Mouse (Mus musculus): ENCODE measurements at regions not wholly inside any gene's neighbourhood (a gene's known extent, or its start where the extent isn't known, plus 50 kb on each side); places are given as distances from the start of the nearest gene placed in this dataset.

- DNase-seq (ENCODE audit: low read depth): no peak
- TF ChIP-seq CTCF (IDR thresholded peaks at IDR 0.05; ENCODE audit: borderline replicate concordance, extremely low read depth, insufficient read depth, insufficient read length) (no peak), POLR2A (IDR thresholded peaks at IDR 0.05; ENCODE audit: borderline replicate concordance, extremely low read depth, insufficient read depth, insufficient read length, poor library complexity, severe bottlenecking) (no peak)
These were observed 101.8 kb downstream of the Vgll3 start for GRCm38 (mm10) chr16:65916831-65917230.

GRCm38 (mm10) chr16:65925986-65926385, 110.9 kb downstream of the Vgll3 start:
- TF ChIP-seq CTCF (IDR thresholded peaks at IDR 0.05; ENCODE audit: borderline replicate concordance, extremely low read depth, insufficient read depth, insufficient read length): no peak
- TF ChIP-seq POLR2A (IDR thresholded peaks at IDR 0.05; ENCODE audit: borderline replicate concordance, extremely low read depth, insufficient read depth, insufficient read length, poor library complexity, severe bottlenecking): no peak
- no peak for DNase-seq (ENCODE audit: low read depth)

DNA sequence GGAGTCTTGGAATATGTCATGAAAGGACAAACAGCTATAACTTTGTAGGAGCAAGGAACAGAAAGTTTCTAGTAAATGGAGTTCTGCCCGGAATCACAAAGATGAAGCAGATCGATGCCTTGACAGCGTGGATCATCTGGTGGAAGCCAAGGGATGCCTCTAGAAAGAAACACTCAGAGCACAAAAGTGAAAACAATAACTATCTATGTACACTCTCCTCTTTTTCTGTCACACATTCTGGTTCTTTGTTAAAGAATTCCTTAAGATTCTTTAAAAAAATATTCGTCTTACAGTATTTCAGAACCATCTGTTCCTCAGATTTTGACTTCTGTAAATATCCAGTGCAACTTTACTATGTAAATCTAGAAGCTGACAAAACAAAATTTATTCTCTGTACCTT, 148.8 kb downstream of the Vgll3 start:
- no peak for DNase-seq (ENCODE audit: low read depth)
- no peak for TF ChIP-seq CTCF (IDR thresholded peaks at IDR 0.05; ENCODE audit: borderline replicate concordance, extremely low read depth, insufficient read depth, insufficient read length)
- no peak for TF ChIP-seq POLR2A (IDR thresholded peaks at IDR 0.05; ENCODE audit: borderline replicate concordance, extremely low read depth, insufficient read depth, insufficient read length, poor library complexity, severe bottlenecking)

- DNase-seq (ENCODE audit: low read depth): peak; percentile 52
- TF ChIP-seq POLR2A (IDR thresholded peaks at IDR 0.05; ENCODE audit: borderline replicate concordance, extremely low read depth, insufficient read depth, insufficient read length, poor library complexity, severe bottlenecking): no peak
- TF ChIP-seq CTCF (IDR thresholded peaks at IDR 0.05; ENCODE audit: borderline replicate concordance, extremely low read depth, insufficient read depth, insufficient read length): no peak
These were observed 149.2 kb downstream of the Vgll3 start for GRCm38 (mm10) chr16:65964260-65964659.

GRCm38 (mm10) chr16:65977075-65977474, 162.0 kb downstream of the Vgll3 start:
- no peak for DNase-seq (ENCODE audit: low read depth)
- no peak for TF ChIP-seq CTCF (IDR thresholded peaks at IDR 0.05; ENCODE audit: borderline replicate concordance, extremely low read depth, insufficient read depth, insufficient read length)
- no peak for TF ChIP-seq POLR2A (IDR thresholded peaks at IDR 0.05; ENCODE audit: borderline replicate concordance, extremely low read depth, insufficient read depth, insufficient read length, poor library complexity, severe bottlenecking)

DNA sequence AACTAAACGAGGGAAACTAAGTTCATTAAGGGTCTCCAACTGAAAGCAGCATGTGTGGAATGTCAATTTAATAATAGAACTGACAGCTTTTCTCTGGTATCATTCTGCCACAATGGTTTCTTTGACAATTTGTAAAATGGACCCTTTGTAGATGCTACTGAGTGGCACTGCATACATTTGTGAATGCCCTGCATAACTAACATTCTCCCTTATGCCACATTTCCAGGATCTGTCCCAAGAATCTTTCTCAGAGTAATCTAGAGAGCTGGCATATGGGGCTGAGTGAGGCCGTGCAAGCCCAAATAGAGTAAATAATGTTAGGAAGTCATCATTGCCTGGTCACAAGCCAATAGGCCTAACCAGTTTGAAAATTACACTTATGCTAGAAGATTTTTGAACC, 172.1 kb downstream of the Vgll3 start:
- TF ChIP-seq POLR2A (IDR thresholded peaks at IDR 0.05; ENCODE audit: borderline replicate concordance, extremely low read depth, insufficient read depth, insufficient read length, poor library complexity, severe bottlenecking) (no peak), CTCF (IDR thresholded peaks at IDR 0.05; ENCODE audit: borderline replicate concordance, extremely low read depth, insufficient read depth, insufficient read length) (no peak)
- DNase-seq (ENCODE audit: low read depth): peak; percentile 34

GRCm38 (mm10) chr16:65999343-65999742, 184.3 kb downstream of the Vgll3 start:
- TF ChIP-seq CTCF (IDR thresholded peaks at IDR 0.05; ENCODE audit: borderline replicate concordance, extremely low read depth, insufficient read depth, insufficient read length) (no peak), POLR2A (IDR thresholded peaks at IDR 0.05; ENCODE audit: borderline replicate concordance, extremely low read depth, insufficient read depth, insufficient read length, poor library complexity, severe bottlenecking) (no peak)
- no peak for DNase-seq (ENCODE audit: low read depth)

GRCm38 (mm10) chr16:66000728-66001273, 185.7 kb downstream of the Vgll3 start:
- TF ChIP-seq CTCF (IDR thresholded peaks at IDR 0.05; ENCODE audit: borderline replicate concordance, extremely low read depth, insufficient read depth, insufficient read length): no peak
- no peak for TF ChIP-seq POLR2A (IDR thresholded peaks at IDR 0.05; ENCODE audit: borderline replicate concordance, extremely low read depth, insufficient read depth, insufficient read length, poor library complexity, severe bottlenecking)
- DNase-seq (ENCODE audit: low read depth): peak; percentile 25

DNA sequence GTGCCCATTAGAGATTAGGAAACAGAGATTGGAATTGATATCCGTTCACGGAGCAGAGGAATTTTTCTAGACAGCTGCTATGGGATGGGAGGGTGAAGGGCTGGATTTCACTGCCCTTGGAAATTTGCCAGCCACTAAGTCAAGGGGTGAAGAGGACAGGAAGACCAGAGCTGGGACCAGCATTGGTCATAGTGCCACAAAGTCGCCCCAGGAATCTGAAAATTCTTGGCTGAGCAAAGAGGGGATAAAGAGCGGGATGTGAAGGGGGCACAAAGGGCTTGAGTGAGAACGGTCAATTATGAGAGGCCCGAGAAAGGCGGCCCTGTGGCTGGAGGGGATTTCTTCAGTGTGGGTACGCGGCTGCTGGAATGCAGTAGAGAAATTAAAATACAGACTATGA, 189.6 kb downstream of the Vgll3 start:
- no peak for DNase-seq (ENCODE audit: low read depth)
- no peak for TF ChIP-seq POLR2A (IDR thresholded peaks at IDR 0.05; ENCODE audit: borderline replicate concordance, extremely low read depth, insufficient read depth, insufficient read length, poor library complexity, severe bottlenecking)
- TF ChIP-seq CTCF (IDR thresholded peaks at IDR 0.05; ENCODE audit: borderline replicate concordance, extremely low read depth, insufficient read depth, insufficient read length): no peak

DNA sequence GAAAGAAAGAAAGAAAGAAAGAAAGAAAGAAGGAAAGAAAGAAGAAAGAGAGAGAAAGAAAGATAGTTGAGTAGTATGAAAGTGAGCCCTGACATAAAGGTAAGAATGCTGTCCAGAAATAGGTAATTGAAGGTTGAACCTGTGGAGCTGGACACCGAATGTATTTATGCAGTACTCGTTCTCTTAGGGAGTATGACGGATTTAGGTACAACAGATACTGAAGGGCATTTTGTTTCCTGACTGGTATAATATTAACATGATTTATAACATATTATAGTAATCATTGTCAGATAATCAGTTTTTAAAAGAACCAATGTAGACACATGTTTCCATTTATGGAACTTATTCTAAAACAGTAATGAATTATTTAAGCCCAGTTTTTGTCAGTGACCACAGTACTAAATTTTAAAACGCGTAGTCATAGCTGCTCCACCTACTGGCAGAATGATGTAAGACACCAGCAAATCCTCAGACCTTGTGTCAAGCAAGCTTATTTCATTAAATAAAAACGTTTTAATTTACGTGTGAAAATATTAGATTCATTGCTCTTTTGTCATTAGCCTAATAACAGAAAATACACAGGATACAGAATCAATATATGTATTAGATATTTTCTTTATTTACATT, 191.0 kb downstream of the Vgll3 start:
- TF ChIP-seq CTCF (IDR thresholded peaks at IDR 0.05; ENCODE audit: borderline replicate concordance, extremely low read depth, insufficient read depth, insufficient read length): peak; percentile 63; the same call in 1 of the 2 replicates
- TF ChIP-seq POLR2A (IDR thresholded peaks at IDR 0.05; ENCODE audit: borderline replicate concordance, extremely low read depth, insufficient read depth, insufficient read length, poor library complexity, severe bottlenecking): no peak

DNA sequence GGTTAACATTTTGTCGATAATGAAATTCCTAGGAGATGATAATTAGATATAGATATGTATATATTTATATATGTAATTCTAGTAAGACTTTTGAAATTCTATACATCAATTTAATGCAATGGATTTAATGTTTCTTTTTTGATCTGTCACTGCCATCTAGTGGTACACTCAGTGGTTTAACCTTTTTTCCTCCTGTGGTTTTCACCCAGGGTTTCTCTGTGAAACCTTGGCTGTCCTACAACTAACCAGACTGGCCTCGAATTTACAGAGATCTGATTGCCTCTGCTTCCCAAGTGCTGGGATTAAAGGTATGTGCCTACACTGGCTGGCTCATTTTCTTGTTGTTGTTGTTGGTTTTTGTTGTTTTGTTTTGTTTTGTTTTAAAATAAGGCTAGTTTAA, 198.6 kb downstream of the Vgll3 start:
- TF ChIP-seq CTCF (IDR thresholded peaks at IDR 0.05; ENCODE audit: borderline replicate concordance, extremely low read depth, insufficient read depth, insufficient read length): peak; percentile 37; the same call in 1 of the 2 replicates
- TF ChIP-seq POLR2A (IDR thresholded peaks at IDR 0.05; ENCODE audit: borderline replicate concordance, extremely low read depth, insufficient read depth, insufficient read length, poor library complexity, severe bottlenecking): no peak
- peak; percentile 69 for DNase-seq (ENCODE audit: low read depth)

More for the DNA sequence above, 191.0 kb downstream of the Vgll3 start:
- peak; percentile 83 for DNase-seq (ENCODE audit: low read depth)
